Mouse (Mus musculus) heart, embryonic 16.5 days (tissue): Measurements from ENCODE around the gene Gm49321. TPM values are rescaled to one million over a fixed set of nuclear protein-coding genes. Genes with fewer than 3 reads are reported as not detected.

Experiments
- ATAC-seq: fragments of 200-750 bp; cut with Nextera tagmentation; replicated peaks from 2 replicates; pipeline ENCODE4 v1.8.0; 2017; ENCODE audit warnings: moderate number of reproducible peaks; ENCODE audit not compliant: insufficient read depth, low FRiP score; ENCODE audit errors: extremely low read depth
- H3K27ac ChIP-seq: fragments of 300-500 bp; sonication (generic); 2 replicates; pipeline ENCODE4 v1.5.1; 2014; ENCODE audit warnings: mild to moderate bottlenecking, low read length, control low read depth, moderate library complexity
- H3K27me3 ChIP-seq: fragments of 300-500 bp; sonication (generic); 2 replicates; pipeline ENCODE4 v1.6.1; 2014; ENCODE audit warnings: low read length, mixed read lengths; ENCODE audit not compliant: control insufficient read depth, insufficient read depth
- H3K36me3 ChIP-seq: fragments of 300-500 bp; sonication (generic); 2 replicates; pipeline ENCODE4 v1.6.1; 2014; ENCODE audit not compliant: control insufficient read depth, insufficient read depth
- H3K4me1 ChIP-seq: fragments of 300-500 bp; sonication (generic); 2 replicates; pipeline ENCODE4 v1.6.1; 2014; ENCODE audit warnings: low read length, mixed read lengths; ENCODE audit not compliant: control insufficient read depth, insufficient read depth
- H3K4me2 ChIP-seq: fragments of 300-500 bp; sonication (generic); 2 replicates; pipeline ENCODE4 v1.6.1; 2014; ENCODE audit warnings: low read depth, mild to moderate bottlenecking, control low read depth, low read length
- H3K4me3 ChIP-seq: fragments of 300-500 bp; sonication (generic); 2 replicates; pipeline ENCODE4 v1.5.1; 2014; ENCODE audit warnings: mild to moderate bottlenecking, control low read depth, low read length
- H3K9ac ChIP-seq: fragments of 300-500 bp; sonication (generic); 2 replicates; pipeline ENCODE4 v1.6.1; 2014; ENCODE audit warnings: low read length, control low read depth
- H3K9me3 ChIP-seq: fragments of 300-500 bp; sonication (generic); replicated peaks from 2 replicates; pipeline ENCODE4 v1.6.1; 2016; ENCODE audit warnings: low read length; ENCODE audit not compliant: control insufficient read depth
- WGBS: fragments of 180-500 bp; shearing (Covaris S2); extraction: QIAGEN DNeasy Blood & Tissue Kit; methylation state at CpG from one replicate; pipeline ENCODE4 v1.1.7; 2014; 5-methylcytosine and 5-hydroxymethylcytosine counted together
- polyA plus RNA-seq: library from polyadenylated mRNA; unstranded; fragments of >200 nt; fragmentation: Nextera tagmentation; extraction: Ambion mirVana; gene quantifications from 2 replicates; pipeline ENCODE4 v1.2.1, GENCODE M21; 2015

Gene Gm49321
- 9.4 and 10.1 TPM in 2 replicates for polyA plus RNA-seq

- H3K27me3 ChIP-seq, result no peaks in the 10 kb centered on the region
- H3K9me3 ChIP-seq, result no peaks in the 10 kb centered on the region
- H3K4me1 ChIP-seq, result peaks cover 4% of the 10 kb centered on the region
- WGBS, result 82% methylated on average over 1 of the region's 1 CpGs
- no peak within 1 kb of the TSS for H3K4me3 ChIP-seq
- H3K9ac ChIP-seq, result no peak within 1 kb of the TSS
- H3K4me2 ChIP-seq, result no peak within 1 kb of the TSS
- ATAC-seq, result no peak
- H3K36me3 ChIP-seq, result peaks cover 57% of the 10 kb centered on the region
- no peak within 1 kb of the TSS for H3K27ac ChIP-seq
These were observed at the start of gene Gm49321 for GRCm38 (mm10) chr12:73937353-73937752. TSS of gene Gm49321 (plus strand) at chr12:73937653.

- no peak for ATAC-seq
- Histone ChIP-seq H3K9ac (no peak overlapping the region), H3K9me3 (no peaks in the 10 kb centered on the region), H3K4me2 (no peak overlapping the region), H3K27me3 (no peaks in the 10 kb centered on the region), H3K36me3 (no peaks in the 10 kb centered on the region), H3K4me3 (no peak overlapping the region), H3K4me1 (peaks cover 2% of the 10 kb centered on the region; the same call in 1 of the 2 replicates), H3K27ac (no peak overlapping the region)
- 84% methylated on average over 8 of the region's 8 CpGs for WGBS
These were observed 49.3 kb upstream of the Gm49321 start for GRCm38 (mm10) chr12:73888003-73888783.

DNA sequence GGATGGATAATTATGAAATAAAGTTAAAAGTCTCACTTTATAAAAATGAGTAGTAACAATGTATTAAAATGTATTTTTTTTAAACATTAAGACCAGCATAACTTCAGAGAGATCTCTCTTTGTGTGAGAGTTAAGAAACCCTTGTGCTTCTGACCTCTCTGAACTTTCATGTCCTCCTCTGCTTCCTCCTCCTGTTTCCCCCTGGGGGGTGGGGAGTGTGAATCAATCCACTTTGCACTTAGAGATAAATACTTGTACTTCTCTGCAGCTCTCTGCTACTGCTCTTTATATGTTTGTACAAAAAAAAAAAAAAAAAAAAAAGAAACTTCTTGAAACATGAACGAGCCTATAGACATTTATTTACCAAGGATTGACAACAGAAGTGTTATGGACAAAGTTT, 47.9 kb upstream of the Gm49321 start:
- no peak overlapping the region for H3K27ac ChIP-seq
- H3K9ac ChIP-seq, result no peak overlapping the region
- H3K4me2 ChIP-seq, result no peak overlapping the region
- WGBS, result 32% methylated on average over 1 of the region's 1 CpGs
- no peaks in the 10 kb centered on the region for H3K9me3 ChIP-seq
- H3K27me3 ChIP-seq, result no peaks in the 10 kb centered on the region
- no peak for ATAC-seq
- no peak overlapping the region for H3K4me3 ChIP-seq
- H3K36me3 ChIP-seq, result no peaks in the 10 kb centered on the region
- peaks cover 2% of the 10 kb centered on the region; the same call in 1 of the 2 replicates for H3K4me1 ChIP-seq

DNA sequence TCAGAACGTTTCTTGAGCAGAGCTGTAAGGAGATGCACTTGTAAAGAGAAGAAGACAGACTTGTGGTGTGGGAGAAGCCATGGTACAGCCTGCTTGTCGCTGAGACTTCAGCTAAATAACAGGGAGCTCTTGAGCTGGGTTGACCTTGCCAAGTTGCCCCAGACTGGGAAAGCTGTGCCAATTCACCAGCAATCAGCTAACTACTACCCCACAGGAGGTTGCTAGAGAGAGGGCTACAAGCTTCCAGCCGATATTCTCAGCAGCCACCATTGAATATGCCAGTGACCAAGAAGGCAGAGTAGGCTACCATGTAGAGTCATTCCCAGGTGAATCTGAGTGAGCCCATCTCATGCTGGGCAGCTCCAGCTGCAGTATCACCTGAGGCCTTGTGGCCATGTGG, 47.4 kb upstream of the Gm49321 start:
- Histone ChIP-seq H3K4me2 (no peak overlapping the region), H3K27ac (no peak overlapping the region), H3K4me1 (peaks cover 2% of the 10 kb centered on the region; the same call in 1 of the 2 replicates), H3K36me3 (no peaks in the 10 kb centered on the region), H3K9me3 (no peaks in the 10 kb centered on the region), H3K4me3 (no peak overlapping the region), H3K9ac (no peak overlapping the region), H3K27me3 (no peaks in the 10 kb centered on the region)
- 62% methylated on average over 3 of the region's 3 CpGs for WGBS
- ATAC-seq, result no peak

DNA sequence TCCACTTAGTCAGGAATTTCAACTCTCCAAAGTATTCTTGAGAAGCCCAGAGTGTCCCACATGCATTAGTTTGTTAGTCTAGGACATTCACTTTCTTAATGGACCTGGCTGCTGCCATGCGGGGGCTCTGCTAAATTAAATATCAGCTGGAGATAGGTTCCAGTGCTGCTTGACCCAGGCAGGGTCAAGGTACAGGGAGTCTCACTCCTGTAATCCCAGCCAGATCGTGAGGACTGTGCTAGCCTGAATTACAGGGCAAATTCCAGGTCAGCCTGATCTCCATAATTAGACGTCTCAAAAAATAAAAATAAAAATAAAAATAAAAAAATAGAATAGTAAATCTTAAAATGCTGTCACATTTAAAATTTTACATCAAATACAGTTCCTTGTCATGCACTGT, 44.8 kb upstream of the Gm49321 start:
- H3K9me3 ChIP-seq, result no peaks in the 10 kb centered on the region
- no peak overlapping the region for H3K4me2 ChIP-seq
- H3K4me3 ChIP-seq, result no peak overlapping the region
- no peak for ATAC-seq
- no peak overlapping the region for H3K9ac ChIP-seq
- H3K36me3 ChIP-seq, result no peaks in the 10 kb centered on the region
- H3K27me3 ChIP-seq, result no peaks in the 10 kb centered on the region
- no peak overlapping the region for H3K27ac ChIP-seq
- peaks cover 2% of the 10 kb centered on the region; the same call in 1 of the 2 replicates for H3K4me1 ChIP-seq
- WGBS, result 46% methylated on average over 3 of the region's 3 CpGs

DNA sequence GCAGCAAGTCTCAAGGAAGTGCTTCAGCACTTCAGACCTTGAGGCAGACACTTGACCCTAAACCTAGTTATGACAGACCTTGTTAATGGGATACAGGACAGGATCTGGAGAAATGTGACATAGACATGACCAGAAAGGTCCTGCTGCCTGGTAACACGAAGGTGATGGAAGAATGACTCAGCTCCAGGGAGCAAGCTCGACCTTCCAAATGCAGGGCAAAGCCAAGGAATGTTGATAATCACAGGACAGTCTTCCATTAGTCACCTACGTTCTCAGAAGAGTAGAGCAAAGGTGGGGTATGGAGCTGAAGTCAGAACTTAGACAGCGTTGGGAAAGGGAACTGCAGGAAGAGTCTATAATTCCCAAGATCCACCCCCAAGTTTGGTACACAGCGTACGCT, 42.6 kb upstream of the Gm49321 start:
- H3K4me2 ChIP-seq, result no peak overlapping the region
- H3K9me3 ChIP-seq, result no peaks in the 10 kb centered on the region
- no peaks in the 10 kb centered on the region for H3K36me3 ChIP-seq
- no peaks in the 10 kb centered on the region for H3K27me3 ChIP-seq
- ATAC-seq, result no peak
- H3K4me1 ChIP-seq, result peaks cover under 1% of the 10 kb centered on the region; the same call in 1 of the 2 replicates
- H3K4me3 ChIP-seq, result no peak overlapping the region
- WGBS, result 67% methylated on average over 6 of the region's 6 CpGs
- H3K9ac ChIP-seq, result no peak overlapping the region
- H3K27ac ChIP-seq, result no peak overlapping the region

GRCm38 (mm10) chr12:73895674-73896073, 41.8 kb upstream of the Gm49321 start:
- 87% methylated on average over 2 of the region's 2 CpGs for WGBS
- no peak overlapping the region for H3K4me3 ChIP-seq
- no peak for ATAC-seq

GRCm38 (mm10) chr12:73896471-73896870, 41.0 kb upstream of the Gm49321 start:
- no peak for ATAC-seq
- H3K4me1 ChIP-seq, result no peaks in the 10 kb centered on the region
- H3K4me2 ChIP-seq, result no peak overlapping the region
- no peak overlapping the region for H3K9ac ChIP-seq
- no peaks in the 10 kb centered on the region for H3K27me3 ChIP-seq
- no peak overlapping the region for H3K27ac ChIP-seq
- WGBS, result 71% methylated on average over 3 of the region's 3 CpGs
- H3K4me3 ChIP-seq, result no peak overlapping the region
- H3K36me3 ChIP-seq, result no peaks in the 10 kb centered on the region
- H3K9me3 ChIP-seq, result no peaks in the 10 kb centered on the region

More at GRCm38 (mm10) chr12:73895674-73896073, 41.8 kb upstream of the Gm49321 start:
- H3K9ac ChIP-seq, result no peak overlapping the region
- no peaks in the 10 kb centered on the region for H3K9me3 ChIP-seq
- no peaks in the 10 kb centered on the region for H3K36me3 ChIP-seq
- no peaks in the 10 kb centered on the region for H3K4me1 ChIP-seq
- no peak overlapping the region for H3K27ac ChIP-seq
- H3K4me2 ChIP-seq, result no peak overlapping the region
- H3K27me3 ChIP-seq, result no peaks in the 10 kb centered on the region

DNA sequence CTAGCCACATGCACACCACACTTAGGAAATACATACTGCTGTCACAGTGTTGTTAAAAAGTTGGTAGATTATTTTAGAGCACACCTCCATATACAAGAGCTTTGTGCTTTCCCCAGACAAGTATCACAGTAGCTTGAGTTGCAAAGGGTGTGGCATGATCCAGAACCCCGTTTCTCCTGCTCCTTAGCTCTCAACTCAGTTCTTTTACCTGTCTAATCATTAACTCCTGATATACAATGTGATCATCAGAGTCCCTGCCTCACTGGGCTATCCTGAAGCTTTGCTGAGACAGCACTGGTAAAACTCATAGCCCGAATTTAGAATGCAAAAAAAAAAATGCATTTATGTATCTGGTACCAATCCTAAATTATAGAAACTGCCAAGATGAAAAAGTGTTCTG, 39.2 kb upstream of the Gm49321 start:
- no peak for ATAC-seq
- no peaks in the 10 kb centered on the region for H3K9me3 ChIP-seq

More for the DNA sequence above, 39.2 kb upstream of the Gm49321 start:
- H3K36me3 ChIP-seq, result no peaks in the 10 kb centered on the region
- no peak overlapping the region for H3K4me3 ChIP-seq
- H3K9ac ChIP-seq, result no peak overlapping the region
- H3K4me2 ChIP-seq, result no peak overlapping the region
- H3K27ac ChIP-seq, result no peak overlapping the region
- 74% methylated on average over 2 of the region's 2 CpGs for WGBS
- no peaks in the 10 kb centered on the region for H3K27me3 ChIP-seq
- H3K4me1 ChIP-seq, result no peaks in the 10 kb centered on the region
